Mouse (Mus musculus) MN1 (cell line): ENCODE data around the gene Cfc1.

Source experiments
- DNase-seq: peaks from one replicate; pipeline ENCODE4 v3.0.0-alpha.2; 2016; ENCODE audit warnings: low spot score

Cfc1 gene

DNA sequence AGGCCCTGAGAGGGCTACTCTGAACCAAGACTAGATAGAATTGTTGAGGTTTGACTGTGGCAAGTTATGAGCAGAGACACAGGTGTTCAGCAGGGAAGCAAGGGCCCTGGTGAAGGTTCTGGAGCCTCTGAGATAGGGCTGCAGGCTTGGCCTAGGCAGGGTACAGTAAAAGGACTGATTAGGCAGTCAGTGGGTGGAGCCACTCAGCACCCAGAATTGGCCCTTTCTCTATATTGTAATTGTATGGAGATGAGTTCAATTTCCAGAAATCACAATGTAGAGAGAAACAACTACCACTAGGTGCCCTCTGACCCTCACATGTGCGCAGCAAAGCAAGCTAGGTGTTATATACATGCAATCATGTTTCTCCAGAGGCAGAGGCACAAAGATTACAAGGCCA is 18.2 kb downstream of the Cfc1 start:
- no peak for DNase-seq

- no peak for DNase-seq
Observed at GRCm38 (mm10) chr1:34554275-34554674, 18.8 kb downstream of the Cfc1 start.

- DNase-seq = no peak
Observed at GRCm38 (mm10) chr1:34560843-34561242, 25.4 kb downstream of the Cfc1 start, which contains the start of gene Prss40. Prss40 (minus strand) TSS chr1:34560943.

DNA sequence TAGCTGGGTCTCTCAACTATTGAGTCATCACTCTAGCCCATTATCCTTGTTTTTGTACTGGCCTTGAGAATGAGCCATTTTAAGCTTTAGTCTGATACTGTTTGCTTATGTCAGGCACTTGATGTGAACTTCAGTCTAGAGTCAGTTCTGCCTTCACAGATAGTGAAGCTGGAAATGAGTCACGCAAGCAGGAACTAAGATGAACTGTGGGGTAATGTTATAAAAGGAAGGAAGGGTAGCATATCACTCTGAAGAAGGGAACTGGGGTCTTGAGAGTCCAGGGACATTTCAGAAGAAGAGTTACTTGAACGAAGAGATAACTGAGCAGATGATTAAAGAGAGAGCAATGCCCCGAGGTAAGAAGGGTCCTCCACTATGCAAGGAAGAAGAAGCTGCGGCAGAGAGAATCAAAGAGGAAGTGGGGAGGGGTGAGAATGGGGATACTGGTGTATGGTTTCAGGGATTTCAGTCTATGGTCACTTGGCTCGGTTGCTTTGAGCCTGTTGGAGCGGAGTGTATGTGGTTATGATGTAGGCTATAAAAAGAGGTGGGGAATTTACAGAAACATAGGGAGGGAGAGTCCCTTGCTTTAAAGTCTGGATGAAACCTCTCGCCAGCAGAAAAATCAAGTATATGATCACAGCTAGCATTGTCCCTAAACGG is 29.1 kb downstream of the Cfc1 start:
- DNase-seq = no peak

DNA sequence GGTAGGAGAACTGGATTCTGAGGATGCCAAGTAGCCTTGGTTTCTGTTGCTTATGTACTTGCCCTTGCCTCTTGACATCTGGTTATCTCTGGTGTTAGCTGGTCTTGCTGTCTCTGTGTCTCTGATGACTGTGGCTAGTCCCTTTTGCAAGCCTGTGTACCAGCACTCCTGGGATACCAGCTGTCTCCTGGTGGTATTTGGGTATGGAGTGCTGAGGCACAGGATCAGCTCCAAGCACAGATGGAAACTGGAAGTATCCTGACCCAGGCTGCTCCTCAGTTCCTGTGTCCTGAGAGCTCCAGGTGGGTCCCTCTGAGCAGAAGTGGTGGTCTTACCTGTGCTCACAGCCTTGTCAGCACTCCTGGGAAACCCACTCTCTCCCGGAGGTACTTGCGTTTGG is 32.7 kb downstream of the Cfc1 start:
- DNase-seq = no peak

DNA sequence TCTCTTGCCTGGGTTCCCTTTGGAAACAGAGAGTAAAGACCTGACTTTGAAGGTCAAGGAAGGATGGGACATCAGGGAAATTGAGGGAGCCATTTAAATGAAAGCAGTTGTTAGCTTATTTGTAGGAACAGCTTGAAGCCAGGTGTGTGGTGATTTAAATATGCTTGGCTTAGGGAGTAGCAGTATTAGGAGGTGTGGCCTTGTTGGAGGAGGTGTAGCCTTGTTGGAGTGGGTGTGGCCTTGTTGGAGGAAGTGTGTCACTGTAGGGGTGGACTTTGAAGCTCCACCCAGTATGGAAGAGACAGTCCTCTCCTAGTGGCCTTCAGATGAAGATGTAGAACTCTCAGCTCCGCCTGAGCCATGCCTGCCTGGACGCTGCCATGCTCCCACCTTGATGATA is 34.4 kb downstream of the Cfc1 start:
- no peak for DNase-seq

- DNase-seq = no peak
Observed at GRCm38 (mm10) chr1:34571431-34571830, 36.0 kb downstream of the Cfc1 start.

DNA sequence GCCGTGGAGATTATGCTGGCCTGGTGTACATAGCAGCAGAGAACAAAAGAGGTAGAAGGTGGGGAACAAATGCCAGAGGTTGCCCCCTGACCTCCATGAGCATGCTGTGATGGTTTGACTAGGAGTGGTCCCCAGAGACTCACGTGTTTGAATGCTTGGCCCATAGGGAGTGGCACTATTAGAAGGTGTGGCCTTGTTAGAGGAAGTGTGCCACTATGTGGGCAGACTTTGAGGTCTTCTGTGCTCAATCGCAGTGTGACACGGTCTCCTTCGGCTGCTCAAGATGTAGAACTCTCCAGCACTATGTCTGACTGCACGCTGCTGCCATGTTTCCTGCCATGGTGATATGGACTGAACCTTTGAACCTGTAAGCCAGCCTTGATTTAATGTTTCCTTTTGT is 37.8 kb downstream of the Cfc1 start:
- no peak for DNase-seq

GRCm38 (mm10) chr1:34578851-34579781 is 43.7 kb downstream of the Cfc1 start, which contains the start of gene Amer3:
Amer3 (plus strand) TSS chr1:34579657.
- no peak for DNase-seq

GRCm38 (mm10) chr1:34579782-34580356 is 44.4 kb downstream of the Cfc1 start:
- DNase-seq = no peak

DNA sequence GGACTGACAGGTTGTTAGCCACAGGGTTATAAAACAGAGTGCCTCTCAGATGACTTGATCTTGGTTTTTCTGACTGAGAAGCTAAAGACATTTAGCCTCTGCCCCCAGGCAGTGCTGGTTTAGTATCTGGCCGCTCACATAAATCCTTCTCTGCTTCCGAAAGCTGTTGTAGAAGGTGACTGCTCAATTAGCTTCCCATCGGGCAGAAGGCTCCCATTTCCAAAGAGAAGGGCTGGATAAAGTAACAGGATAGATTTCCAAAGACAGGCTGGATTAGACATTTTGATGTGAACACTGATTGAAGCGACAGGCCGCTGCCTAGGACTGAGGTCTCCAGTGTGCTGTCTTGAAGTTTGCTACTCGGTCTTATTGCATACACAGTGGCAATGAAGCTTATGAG is 46.8 kb downstream of the Cfc1 start:
- no peak for DNase-seq

- DNase-seq = peak; percentile 12
Observed at GRCm38 (mm10) chr1:34583821-34584263, 48.4 kb downstream of the Cfc1 start.

- no peak for DNase-seq
Observed at GRCm38 (mm10) chr1:34584736-34585135, 49.3 kb downstream of the Cfc1 start.

DNA sequence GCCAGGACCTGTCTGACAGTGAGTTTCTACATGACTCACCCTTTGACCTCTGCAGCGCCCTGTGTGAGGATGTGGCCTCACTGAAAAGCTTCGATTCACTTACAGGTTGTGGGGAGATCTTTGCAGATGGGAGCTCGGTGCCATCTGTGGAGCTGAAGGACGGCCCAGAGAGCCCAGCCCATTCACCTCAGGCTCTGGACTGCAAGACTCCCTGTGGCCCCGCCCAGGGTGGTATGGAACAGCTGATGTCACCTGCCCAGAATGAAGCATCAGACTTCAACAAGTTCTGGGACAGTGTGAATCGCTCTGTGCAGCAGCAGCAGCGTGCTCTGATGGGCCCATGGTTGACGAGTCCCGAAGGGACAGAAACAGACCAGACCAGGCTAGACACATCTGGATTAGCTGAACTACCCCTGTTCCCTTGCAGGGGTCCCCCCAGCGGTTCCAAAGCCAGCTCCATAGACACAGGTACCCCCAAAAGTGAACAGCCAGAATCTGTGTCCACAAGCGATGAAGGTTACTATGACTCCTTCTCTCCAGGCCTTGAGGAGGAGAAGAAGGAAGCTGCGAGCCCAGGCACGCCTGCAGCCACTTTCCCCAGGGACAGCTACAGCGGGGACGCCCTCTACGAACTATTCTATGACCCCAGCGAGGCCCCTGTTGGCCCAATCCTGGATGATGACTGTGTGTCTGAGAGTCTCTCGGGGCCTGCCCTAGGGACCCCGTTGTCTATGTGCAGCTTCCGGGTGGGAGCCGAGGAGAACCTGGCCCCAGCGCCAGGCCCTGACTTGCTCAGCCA is 52.0 kb downstream of the Cfc1 start:
- no peak for DNase-seq
